Mouse (Mus musculus) lung, embryonic 14.5 days (tissue): ENCODE measurements around the gene Zfp174. TPM values are rescaled to one million over a fixed set of nuclear protein-coding genes. Genes with fewer than 3 reads are reported as not detected.

Experiments
- ATAC-seq: fragments of 200-750 bp; cut with Nextera tagmentation; 2 replicates; pipeline ENCODE4 v1.8.0; 2017; ENCODE audit warnings: mild to moderate bottlenecking, moderate TSS enrichment, moderate library complexity; ENCODE audit not compliant: insufficient read depth
- DNase-seq: peaks from one replicate; pipeline ENCODE4 v3.0.0-alpha.2; 2015
- H3K27ac ChIP-seq: fragments of 300-500 bp; sonication (generic); 2 replicates; pipeline ENCODE4 v1.5.1; 2014; ENCODE audit warnings: low read depth, mild to moderate bottlenecking, moderate library complexity
- H3K27me3 ChIP-seq: fragments of 300-500 bp; sonication (generic); 2 replicates; pipeline ENCODE4 v1.6.1; 2014; ENCODE audit warnings: low read length, control low read depth; ENCODE audit not compliant: insufficient read depth
- H3K36me3 ChIP-seq: fragments of 300-500 bp; sonication (generic); 2 replicates; pipeline ENCODE4 v1.6.1; 2014; ENCODE audit warnings: control low read depth; ENCODE audit not compliant: insufficient read depth
- H3K4me1 ChIP-seq: fragments of 300-500 bp; sonication (generic); 2 replicates; pipeline ENCODE4 v1.6.1; 2014; ENCODE audit warnings: antibody characterized with exemption, control low read depth; ENCODE audit not compliant: insufficient read depth
- H3K4me2 ChIP-seq: fragments of 300-500 bp; sonication (generic); 2 replicates; pipeline ENCODE4 v1.6.1; 2014; ENCODE audit warnings: mild to moderate bottlenecking
- H3K4me3 ChIP-seq: fragments of 300-500 bp; sonication (generic); 2 replicates; pipeline ENCODE4 v1.5.1; 2014; ENCODE audit warnings: low read depth, low read length
- H3K9ac ChIP-seq: fragments of 300-500 bp; sonication (generic); 2 replicates; pipeline ENCODE4 v1.6.1; 2014
- H3K9me3 ChIP-seq: fragments of 300-500 bp; sonication (generic); 2 replicates; pipeline ENCODE4 v1.6.1; 2016; ENCODE audit warnings: low read depth, low read length, control low read depth
- CTCF ChIP-seq: IDR thresholded peaks from 2 replicates; pipeline ENCODE4 v1.5.1; 2016; ENCODE audit warnings: antibody characterized with exemption, low read depth
- WGBS: fragments of 180-500 bp; shearing (Covaris S2); extraction: QIAGEN DNeasy Blood & Tissue Kit; methylation state at CpG from one replicate; pipeline ENCODE4 v1.1.7; 2014; 5-methylcytosine and 5-hydroxymethylcytosine counted together
- polyA plus RNA-seq: library from polyadenylated mRNA; unstranded; fragments of >200 nt; fragmentation: Nextera tagmentation; extraction: Ambion mirVana; gene quantifications from 2 replicates; pipeline ENCODE4 v1.2.1, GENCODE M21; 2014

Zfp174 gene
- polyA plus RNA-seq, 1 experiment from 2014 or later = 1.2 TPM

DNA sequence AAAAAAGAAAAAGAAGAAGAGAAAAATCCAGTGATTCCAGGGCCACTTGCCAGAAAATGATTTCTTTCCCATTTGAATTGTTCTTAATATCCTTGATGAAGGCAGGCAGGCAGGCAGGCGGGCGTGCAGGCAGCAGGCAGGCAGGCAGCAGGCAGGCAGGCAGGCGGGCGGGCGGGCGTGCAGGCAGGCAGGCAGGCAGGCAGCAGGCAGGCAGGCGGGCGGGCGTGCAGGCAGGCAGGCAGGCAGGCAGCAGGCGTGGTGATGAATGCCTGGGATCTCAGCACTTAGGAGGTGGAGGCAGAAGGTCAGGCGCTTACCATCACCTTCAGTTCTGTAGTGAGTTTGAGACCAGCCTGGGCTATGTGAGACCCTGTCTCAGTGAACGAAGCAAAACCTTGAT lies 5.5 kb downstream of the Zfp174 start:
- 15% methylated on average over 12 of the region's 12 CpGs for WGBS
- Histone ChIP-seq H3K4me1 (0 out of 2 replicates have a peak, but pooled peaks cover 3% of the 10 kb centered on the region), H3K27me3 (no peaks in the 10 kb centered on the region), H3K36me3 (no peaks in the 10 kb centered on the region), H3K27ac (no peak overlapping the region), H3K9me3 (no peaks in the 10 kb centered on the region), H3K9ac (no peak overlapping the region), H3K4me3 (no peak overlapping the region), H3K4me2 (no peak overlapping the region)
- ATAC-seq (no peak), DNase-seq (peak; percentile 6)
- TF ChIP-seq CTCF = no peak

DNA sequence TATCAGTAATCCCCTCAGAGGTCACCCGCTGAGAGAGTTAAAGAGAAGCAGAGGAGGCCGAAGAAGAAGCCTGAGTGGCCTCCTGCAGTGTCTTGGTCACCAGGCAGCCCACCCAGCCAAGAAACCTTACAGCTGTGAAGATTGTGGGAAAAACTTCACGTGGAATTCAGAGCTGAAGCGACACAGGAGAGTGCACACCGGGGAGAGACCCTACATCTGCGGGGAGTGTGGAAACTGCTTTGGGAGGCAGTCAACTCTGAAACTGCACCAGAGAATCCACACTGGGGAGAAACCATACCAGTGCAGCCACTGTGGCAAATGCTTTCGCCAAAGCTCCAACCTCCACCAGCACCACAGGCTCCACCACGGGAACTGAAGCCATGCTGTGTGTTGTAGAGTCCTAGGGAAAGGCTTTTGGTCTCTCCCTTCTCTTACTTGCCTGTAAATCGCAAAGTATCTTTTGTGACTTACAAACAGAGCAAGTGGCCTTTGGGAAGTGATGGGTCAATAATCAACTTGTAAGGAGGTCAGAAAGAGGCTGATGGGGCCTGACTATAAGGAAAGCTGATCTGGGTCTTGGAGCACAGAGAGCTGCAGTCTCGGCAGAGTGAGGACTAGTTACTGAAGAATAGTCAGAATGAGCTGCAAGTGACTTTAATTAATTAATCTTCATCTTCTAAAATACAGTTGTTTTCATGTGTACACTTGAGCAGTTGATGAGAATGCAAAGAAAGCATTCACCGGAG lies 7.5 kb downstream of the Zfp174 start:
- no peaks in the 10 kb centered on the region for H3K27me3 ChIP-seq
- H3K4me1 ChIP-seq = no peaks in the 10 kb centered on the region
- H3K9me3 ChIP-seq = no peaks in the 10 kb centered on the region
- no peaks in the 10 kb centered on the region for H3K36me3 ChIP-seq
- ATAC-seq = no peak
- 62% methylated on average over 11 of the region's 11 CpGs for WGBS
- DNase-seq = no peak
- no peak for TF ChIP-seq CTCF
- H3K9ac ChIP-seq = no peak overlapping the region
- no peak overlapping the region for H3K4me3 ChIP-seq
- H3K27ac ChIP-seq = no peak overlapping the region
- H3K4me2 ChIP-seq = no peak overlapping the region

DNA sequence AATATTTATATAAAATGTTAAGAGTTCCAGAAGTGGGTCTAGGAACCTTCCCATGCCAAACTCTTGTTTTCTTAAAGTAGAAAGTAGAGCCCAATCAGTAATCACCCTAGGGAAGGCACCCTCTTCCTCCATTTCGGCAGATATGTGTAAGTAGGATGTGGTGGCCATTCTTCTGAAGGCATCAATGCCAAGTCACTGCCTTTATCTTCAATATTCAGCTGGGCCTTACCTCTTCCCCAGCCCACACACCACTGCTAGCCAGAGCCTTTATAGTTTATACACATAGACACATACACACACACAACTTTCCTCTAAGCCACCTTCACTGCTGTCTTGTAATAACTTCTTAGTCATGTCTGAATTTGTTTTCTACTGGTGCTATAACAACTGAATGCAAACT lies 8.7 kb downstream of the Zfp174 start:
- Histone ChIP-seq H3K4me2 (no peak overlapping the region), H3K9ac (no peak overlapping the region), H3K4me3 (no peak overlapping the region), H3K27me3 (no peaks in the 10 kb centered on the region), H3K9me3 (no peaks in the 10 kb centered on the region), H3K27ac (no peak overlapping the region), H3K36me3 (no peaks in the 10 kb centered on the region), H3K4me1 (no peaks in the 10 kb centered on the region)
- no peak for DNase-seq
- no peak for TF ChIP-seq CTCF
- ATAC-seq = no peak
- 67% methylated on average over 1 of the region's 1 CpGs for WGBS

DNA sequence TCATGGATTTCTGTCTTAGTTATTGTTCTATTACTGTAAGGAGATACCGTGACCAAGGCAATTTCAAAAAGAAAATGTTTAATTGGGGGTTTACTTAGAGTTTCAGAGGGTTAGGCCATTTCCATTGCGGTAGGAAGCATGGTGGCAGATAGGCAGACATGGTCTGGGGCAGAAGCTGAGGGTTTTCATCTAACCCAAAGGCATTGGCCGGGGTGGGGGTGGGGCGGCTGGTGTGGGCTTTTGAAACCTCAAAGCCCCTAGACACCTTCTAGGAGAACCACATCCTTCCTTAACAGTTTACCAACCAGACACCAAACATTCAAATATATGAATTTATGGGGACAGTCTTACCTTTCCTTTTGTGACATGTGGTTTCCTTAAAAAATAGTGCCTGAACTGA lies 12.2 kb downstream of the Zfp174 start:
- H3K9ac ChIP-seq = no peak overlapping the region
- H3K4me2 ChIP-seq = no peak overlapping the region
- ATAC-seq (no peak), DNase-seq (no peak)
- no peak for TF ChIP-seq CTCF
- H3K4me3 ChIP-seq = no peak overlapping the region
- peaks cover 8% of the 10 kb centered on the region; the same call in 1 of the 2 replicates for H3K36me3 ChIP-seq
- no peaks in the 10 kb centered on the region for H3K9me3 ChIP-seq
- H3K27me3 ChIP-seq = no peaks in the 10 kb centered on the region
- no peaks in the 10 kb centered on the region for H3K4me1 ChIP-seq
- no peak overlapping the region for H3K27ac ChIP-seq
- WGBS = 90% methylated on average over 4 of the region's 4 CpGs

DNA sequence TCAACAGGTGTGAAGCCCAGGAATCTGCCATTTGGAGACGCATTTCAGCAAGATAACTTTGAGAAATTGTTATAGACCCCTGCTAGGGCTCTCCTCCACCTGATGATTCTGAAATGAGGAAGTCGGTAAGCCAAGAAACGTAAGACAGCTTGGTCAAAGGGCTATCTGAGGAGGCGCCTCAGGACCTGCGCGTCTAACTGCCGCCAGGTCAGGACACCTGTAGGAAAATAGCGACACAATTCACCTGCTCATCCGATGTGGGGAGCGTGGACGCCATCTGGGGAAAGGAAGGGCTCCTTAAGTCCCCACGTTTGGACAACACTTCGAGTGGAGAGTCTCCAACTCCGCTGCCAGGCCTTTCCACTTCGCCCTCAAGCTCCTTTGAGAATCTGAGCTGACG lies 24.7 kb downstream of the Zfp174 start:
- H3K27ac ChIP-seq = peak overlapping the region; percentile 60; the same call in 1 of the 2 replicates
- no peaks in the 10 kb centered on the region for H3K9me3 ChIP-seq
- H3K4me2 ChIP-seq = peak overlapping the region; percentile 89
- 4% methylated on average over 16 of the region's 16 CpGs for WGBS
- no peak for ATAC-seq
- TF ChIP-seq CTCF = no peak
- no peak for DNase-seq
- peaks cover 4% of the 10 kb centered on the region; the same call in 1 of the 2 replicates for H3K4me1 ChIP-seq
- H3K27me3 ChIP-seq = no peaks in the 10 kb centered on the region
- peak overlapping the region; percentile 60 for H3K9ac ChIP-seq
- H3K4me3 ChIP-seq = peak overlapping the region; percentile 58
- H3K36me3 ChIP-seq = peaks cover 11% of the 10 kb centered on the region; the same call in 1 of the 2 replicates

DNA sequence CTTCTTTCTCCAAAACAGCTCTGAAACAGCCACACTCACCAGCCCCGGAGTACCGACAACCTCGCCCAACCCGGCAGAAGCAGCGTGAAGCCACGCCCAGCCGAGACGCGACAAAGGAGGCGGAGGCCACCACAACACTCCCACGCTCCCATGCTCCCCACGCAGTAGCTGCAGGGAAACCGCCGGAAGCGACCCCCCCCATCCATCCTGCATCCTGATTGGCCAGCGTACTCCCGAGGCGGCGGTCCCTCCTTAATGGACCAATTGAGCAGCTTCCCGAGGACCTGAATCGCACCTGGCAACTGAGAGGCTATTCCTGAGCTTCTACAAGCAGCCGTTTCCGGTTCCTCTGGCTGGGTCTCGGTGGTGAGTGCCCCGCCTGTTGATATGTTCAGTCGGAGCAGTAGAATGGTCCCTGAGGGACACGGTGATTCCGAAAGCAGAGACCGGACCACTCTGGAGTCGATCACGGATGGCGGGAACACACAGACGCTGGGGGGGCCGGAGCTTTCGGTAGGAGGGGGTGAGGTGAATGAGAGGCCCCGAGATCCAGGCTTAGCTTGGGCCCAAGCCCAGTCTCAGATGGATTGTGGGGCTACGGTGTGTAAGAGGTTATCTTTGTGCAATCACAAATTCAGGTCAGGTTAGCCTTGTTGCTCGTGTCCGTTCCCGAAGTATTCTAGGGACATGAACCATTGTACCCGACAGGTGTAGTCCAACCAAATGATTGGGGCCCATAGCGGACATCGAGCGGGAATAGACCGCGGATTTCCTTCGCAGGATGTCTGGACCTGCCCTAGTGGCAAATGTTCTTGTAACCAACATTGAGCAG lies 25.4 kb downstream of the Zfp174 start, which contains the start of gene Naa60:
Gene Naa60 (plus strand): TSS at position 160 of the 832 bp plus-strand sequence.
- H3K9ac ChIP-seq = peak within 1 kb of the TSS; percentile 60
- H3K27me3 ChIP-seq = no peaks in the 10 kb centered on the region
- peaks cover 11% of the 10 kb centered on the region; the same call in 1 of the 2 replicates for H3K36me3 ChIP-seq
- no peaks in the 10 kb centered on the region for H3K9me3 ChIP-seq
- no peak for TF ChIP-seq CTCF
- peak within 1 kb of the TSS; percentile 58 for H3K4me3 ChIP-seq
- DNase-seq (peak; percentile 95), ATAC-seq (peak; percentile 99)
- WGBS = 4% methylated on average over 47 of the region's 47 CpGs
- H3K4me1 ChIP-seq = peaks cover 4% of the 10 kb centered on the region; the same call in 1 of the 2 replicates
- peak within 1 kb of the TSS; percentile 89 for H3K4me2 ChIP-seq
- peak within 1 kb of the TSS; percentile 60; the same call in 1 of the 2 replicates for H3K27ac ChIP-seq

DNA sequence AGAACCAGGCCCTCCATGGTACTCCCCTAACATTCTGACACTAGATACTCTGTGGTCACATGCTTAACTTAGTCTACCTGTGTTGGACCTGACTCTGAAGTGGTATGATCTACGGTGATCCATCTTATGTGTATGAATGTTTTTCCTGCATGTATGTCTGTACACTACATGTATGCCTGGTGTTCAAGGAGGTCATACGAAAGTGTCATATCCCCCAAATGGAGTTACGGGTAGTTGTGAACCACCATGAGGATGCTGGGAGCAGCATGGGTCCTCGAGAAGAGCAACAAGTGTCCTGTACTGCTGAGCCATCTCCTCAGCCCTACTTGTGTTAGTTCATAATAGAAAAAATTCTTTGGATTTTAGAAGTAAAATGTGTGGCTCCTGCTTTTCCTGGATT lies 29.3 kb downstream of the Zfp174 start:
- Histone ChIP-seq H3K4me1 (peaks cover 4% of the 10 kb centered on the region; the same call in 1 of the 2 replicates), H3K27ac (no peak overlapping the region), H3K4me2 (no peak overlapping the region), H3K36me3 (0 out of 2 replicates have a peak, but pooled peaks cover 11% of the 10 kb centered on the region), H3K9ac (no peak overlapping the region), H3K27me3 (no peaks in the 10 kb centered on the region), H3K9me3 (no peaks in the 10 kb centered on the region), H3K4me3 (no peak overlapping the region)
- 88% methylated on average over 4 of the region's 4 CpGs for WGBS
- TF ChIP-seq CTCF = no peak
- DNase-seq = no peak
- no peak for ATAC-seq
